Comparison of ENCODE assay signal across 26 mouse cellular contexts in genomic region chr13:91917835-91918234, GRCm38 (mm10). TPM values are rescaled to one million over a fixed set of nuclear protein-coding genes. Genes with fewer than 3 reads are reported as not detected.
"Had no signal": no experiment of that assay in that cellular context is flagged by ENCODE, and none has a peak within 500 bp of the region (broad histone marks: within the 10 kb centered on the region; RNA-seq: fewer than 3 reads in every experiment).

No protein-coding gene starts in this region.

- ATAC-seq: liver, postnatal 0 days; midbrain, embryonic 15.5 days had no signal

- H3K9ac ChIP-seq: kidney, embryonic 15.5 days; limb, embryonic 12.5 days; limb, embryonic 15.5 days; liver, embryonic 14.5 days; liver, postnatal 0 days; lung, embryonic 14.5 days; midbrain, embryonic 15.5 days; neural tube, embryonic 12.5 days; neural tube, embryonic 15.5 days; stomach, embryonic 15.5 days had no signal

- H3K27ac ChIP-seq: kidney, embryonic 15.5 days; left cerebral cortex, adult 2 months; limb, embryonic 12.5 days; limb, embryonic 15.5 days; liver, embryonic 14.5 days; midbrain, embryonic 15.5 days; neural tube, embryonic 12.5 days; neural tube, embryonic 15.5 days; stomach, embryonic 15.5 days had no signal

- H3K36me3 ChIP-seq: kidney, embryonic 15.5 days; limb, embryonic 12.5 days; limb, embryonic 15.5 days; midbrain, embryonic 15.5 days; neural tube, embryonic 12.5 days; neural tube, embryonic 15.5 days; stomach, embryonic 15.5 days had no signal

- H3K4me1 ChIP-seq: kidney, embryonic 15.5 days; stomach, embryonic 15.5 days had no signal

- H3K4me3 ChIP-seq: kidney, embryonic 15.5 days; left cerebral cortex, adult 2 months; limb, embryonic 12.5 days; limb, embryonic 15.5 days; midbrain, embryonic 15.5 days; neural tube, embryonic 12.5 days; neural tube, embryonic 15.5 days; stomach, embryonic 15.5 days had no signal

- H3K4me2 ChIP-seq: kidney, embryonic 15.5 days; limb, embryonic 12.5 days; limb, embryonic 15.5 days; liver, embryonic 11.5 days; lung, embryonic 14.5 days; midbrain, embryonic 11.5 days; midbrain, embryonic 15.5 days; neural tube, embryonic 12.5 days; neural tube, embryonic 15.5 days; stomach, embryonic 15.5 days had no signal

- H3K9me3 ChIP-seq: kidney, embryonic 15.5 days; limb, embryonic 12.5 days; limb, embryonic 15.5 days; midbrain, embryonic 15.5 days; neural tube, embryonic 12.5 days; neural tube, embryonic 15.5 days; stomach, embryonic 15.5 days had no signal

- H3K27me3 ChIP-seq: kidney, embryonic 15.5 days; limb, embryonic 12.5 days; limb, embryonic 15.5 days; midbrain, embryonic 15.5 days; neural tube, embryonic 12.5 days; neural tube, embryonic 15.5 days; stomach, embryonic 15.5 days had no signal

- DNase-seq: kidney, adult 11 months; kidney, adult 8-10 months; kidney, postnatal 10 days; kidney, postnatal 36 days; layer of hippocampus, postnatal 36 days; liver, postnatal 0 days; lung, embryonic 14.5 days; lung, postnatal 10 days; lung, postnatal 36 days; retina, postnatal 1 day; right cerebral cortex, postnatal 25 days; spleen, adult 18-20 months; thymus, adult 18-20 months; thymus, postnatal 36 days had no signal

RNA-seq across cellular contexts. Expression of gene Ckmt2, which starts 41.1 kb away (rescaled TPM):
- polyA plus RNA-seq: limb, embryonic 12.5 days; liver, embryonic 11.5 days; liver, embryonic 14.5 days; lung, embryonic 14.5 days; midbrain, embryonic 11.5 days; midbrain, embryonic 15.5 days; neural tube, embryonic 12.5 days; urinary bladder, adult 2 months had no signal
